ENCODE assay signal across 8 mouse cellular contexts in the genomic region with DNA sequence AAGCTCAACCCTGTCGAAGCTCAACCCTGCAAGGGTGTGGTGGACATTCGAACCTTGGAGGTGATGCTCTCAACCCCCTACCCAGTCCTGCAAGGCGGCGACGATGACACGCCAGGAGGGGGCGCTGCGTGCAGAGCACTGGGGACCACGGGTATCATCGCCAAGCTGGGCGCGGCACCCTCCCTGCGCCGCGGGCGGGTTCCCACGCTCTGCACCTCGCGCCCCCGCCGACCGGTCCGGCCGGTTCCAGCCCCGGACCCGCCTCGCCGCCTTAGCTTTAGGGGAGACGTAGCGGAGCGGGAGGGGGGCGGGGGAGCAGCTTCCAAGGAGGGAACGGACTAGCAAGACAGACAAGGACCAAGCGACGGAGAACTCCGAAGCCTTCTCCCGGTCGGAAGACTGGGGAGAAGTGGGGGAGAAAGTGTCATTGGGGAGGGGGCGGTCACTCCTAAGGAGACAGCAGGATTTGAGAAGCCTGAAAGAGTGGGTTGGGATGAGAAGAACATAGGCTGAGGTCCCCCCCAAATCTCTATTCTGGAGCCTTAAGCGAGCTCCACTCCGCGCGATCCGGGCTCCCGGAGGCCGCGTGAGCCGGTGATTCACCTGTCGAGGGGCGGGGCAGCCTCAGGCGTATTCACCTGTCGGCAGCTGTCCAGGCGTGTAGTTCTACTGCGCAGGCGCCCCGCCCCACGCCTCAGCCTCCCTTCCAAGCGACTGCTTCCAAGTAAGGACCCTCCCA. TPM values are rescaled to one million over a fixed set of nuclear protein-coding genes. Genes with fewer than 3 reads are reported as not detected.
DNase-seq lines count a peak whose midpoint lies in the region; ATAC-seq lines count a peak whose summit lies in the region.

No protein-coding gene starts in this region.

- 2% methylated on average over 58 of the region's 58 CpGs for WGBS in hindbrain, embryonic 16.5 days

- H3K4me1 ChIP-seq in hindbrain, embryonic 16.5 days (ENCODE audit: control insufficient read depth, insufficient read depth, low read depth, low read length): peaks cover 27% of the 10 kb centered on the region
- peaks cover 64% of the 10 kb centered on the region for H3K4me1 ChIP-seq in megakaryocyte, embryonic 14.5 days

- ATAC-seq in hindbrain, embryonic 16.5 days: peak; percentile 52
- no peak for ATAC-seq in erythroblast, adult 5-6 weeks (replicated peaks; ENCODE audit: low FRiP score, poor library complexity, severe bottlenecking)

- H3K36me3 ChIP-seq in hindbrain, embryonic 16.5 days (ENCODE audit: control insufficient read depth, insufficient read depth, low read length): no peaks in the 10 kb centered on the region
- no peaks in the 10 kb centered on the region for H3K36me3 ChIP-seq in megakaryocyte, embryonic 14.5 days (replicated peaks; ENCODE audit: low read length)

- H3K27ac ChIP-seq in hindbrain, embryonic 16.5 days (ENCODE audit: low read depth, low read length): peak overlapping the region; percentile 59

- H3K9me3 ChIP-seq in hindbrain, embryonic 16.5 days (ENCODE audit: control insufficient read depth, low read length): no peaks in the 10 kb centered on the region
- no peaks in the 10 kb centered on the region for H3K9me3 ChIP-seq in megakaryocyte, embryonic 14.5 days

- peak overlapping the region; percentile 85 for H3K9ac ChIP-seq in hindbrain, embryonic 16.5 days (ENCODE audit: low read depth, low read length)

- DNase-seq in WW6 (ENCODE audit: low read depth, low spot score): peak; percentile 69
- DNase-seq in cerebellum, postnatal 36 days: peak; percentile 34 to 59
- peak; percentile 81 for DNase-seq in gastrocnemius, postnatal 14 days
- DNase-seq in left cerebral cortex, postnatal 25 days (ENCODE audit: low spot score in 2 of 2): peak; percentile 41 to 46
- peak; percentile 52 for DNase-seq in right cerebral cortex, postnatal 25 days

- H3K4me3 ChIP-seq in hindbrain, embryonic 16.5 days (ENCODE audit: low read length): peak overlapping the region; percentile 67
- peak overlapping the region; percentile 88 for H3K4me3 ChIP-seq in megakaryocyte, embryonic 14.5 days (replicated peaks)

- intact Hi-C loops in gastrocnemius, postnatal 14 days (cut with DNase I; ENCODE audit: low total_unique reads): loop anchor here (5.0 kb wide), 1 partner anchor 35 kb away; no protein-coding TSS in a partner anchor
- intact Hi-C loops in left cerebral cortex, postnatal 25 days (cut with DNase I): loop anchor here (5.0 kb wide), 1 partner anchor 45 kb away; no protein-coding TSS in a partner anchor

- no peaks in the 10 kb centered on the region for H3K27me3 ChIP-seq in hindbrain, embryonic 16.5 days (replicated peaks; ENCODE audit: control insufficient read depth, insufficient read depth, low read length)
- peaks cover 86% of the 10 kb centered on the region for H3K27me3 ChIP-seq in megakaryocyte, embryonic 14.5 days (replicated peaks)

- peak overlapping the region; percentile 96 for H3K4me2 ChIP-seq in hindbrain, embryonic 16.5 days (ENCODE audit: low read length)

RNA-seq across cellular contexts. Expression of gene Notch3, which starts 4.4 kb away (rescaled TPM):
- total RNA-seq in gastrocnemius, postnatal 14 days (2021): 10 to 100 TPM; 28.5 to 34.6 TPM
- polyA plus RNA-seq in hindbrain, embryonic 16.5 days (2015; fragmentation: Nextera tagmentation; extraction: Ambion mirVana): 7.2 and 8.6 TPM in 2 replicates
- 10 to 100 TPM in 1 of 2 experiments, 1 to 10 TPM in 1; 7.5 to 10.0 TPM for total RNA-seq in left cerebral cortex, postnatal 25 days (2021)
- polyA plus RNA-seq in megakaryocyte, embryonic 14.5 days (2012; ENCODE audit: insufficient read depth, low replicate concordance): 0.23 and 1.4 TPM in 2 replicates
- not detected in 2 replicates for total RNA-seq in erythroblast, adult 5-6 weeks (2015; ENCODE audit: low replicate concordance)
- 0.09 and 0.14 TPM in 2 replicates for total RNA-seq in erythroblast, adult 5-6 weeks (2017; ENCODE audit: low replicate concordance)

RNA-seq across cellular contexts. Expression of gene Ephx3, which starts 27.1 kb away (rescaled TPM):
- under 1 TPM in 1 of 2 experiments, not detected in 1; 0.18 TPM for total RNA-seq in gastrocnemius, postnatal 14 days (2021)
- 0.29 and 0.40 TPM in 2 replicates for polyA plus RNA-seq in hindbrain, embryonic 16.5 days (2015; fragmentation: Nextera tagmentation; extraction: Ambion mirVana)
- under 1 TPM; 0.39 to 0.48 TPM for total RNA-seq in left cerebral cortex, postnatal 25 days (2021)
- not detected in 2 replicates for polyA plus RNA-seq in megakaryocyte, embryonic 14.5 days (2012; ENCODE audit: insufficient read depth, low replicate concordance)
- total RNA-seq in erythroblast, adult 5-6 weeks (2015; ENCODE audit: low replicate concordance): 1.9 TPM in 1 of 2 replicates, not detected in the other
- 0.68 TPM in 1 of 2 replicates, not detected in the other for total RNA-seq in erythroblast, adult 5-6 weeks (2017; ENCODE audit: low replicate concordance)

Comparison
In these comparisons a context has a peak if more than half of its experiments do, and no peak if none do; other contexts are left out.
1. RNA of gene Notch3, which starts 4.4 kb away (total RNA-seq): 28.5 to 34.6 TPM in gastrocnemius, postnatal 14 days and 7.5 to 10.0 TPM in left cerebral cortex, postnatal 25 days; 0.09 to 0.14 TPM in erythroblast, adult 5-6 weeks; every median in the first group is over 4 times any median in the second.
2. Peak in every context shown above with its lines, with median percentiles within 50 percentile points of each other: DNase-seq.